Mouse (Mus musculus) embryonic fibroblast, embryonic 13.5 days (primary cell): ENCODE measurements around the gene Fam198b.

ENCODE experiments used
- CTCF ChIP-seq: IDR thresholded peaks from 2 replicates; pipeline ENCODE4 v1.5.1; 2011; ENCODE audit warnings: mild to moderate bottlenecking, control low read depth, low read length, moderate library complexity, borderline replicate concordance; ENCODE audit not compliant: insufficient read depth
- POLR2A ChIP-seq: IDR thresholded peaks from 2 replicates; pipeline ENCODE4 v1.6.1; 2011; ENCODE audit warnings: low read depth, mild to moderate bottlenecking, control low read depth, low read length, moderate library complexity

DNA sequence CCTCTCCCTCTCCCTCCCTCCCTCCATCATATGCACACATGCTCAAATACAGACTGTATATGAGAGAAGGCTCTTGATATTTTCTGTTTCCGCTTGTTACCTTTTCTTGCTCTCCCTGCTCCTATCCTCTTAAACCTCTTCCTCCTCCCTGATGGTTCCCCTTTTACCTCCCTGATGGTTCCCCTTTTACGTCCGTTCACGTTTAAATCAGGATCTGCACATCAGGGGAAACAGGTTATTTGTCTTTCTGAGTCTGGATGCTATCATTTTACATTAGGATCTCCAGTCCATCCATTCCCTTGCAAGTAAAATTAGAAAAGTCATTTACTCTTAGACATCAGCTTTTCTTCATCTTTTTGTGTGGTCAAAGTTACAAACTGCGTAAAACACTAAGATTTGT, 37.7 kb upstream of the Fam198b start:
- TF ChIP-seq POLR2A (no peak), CTCF (no peak)
